Mouse (Mus musculus): ENCODE results near the gene Nat8l.
A peak's percentile ranks its signal among the peaks of the same experiment; 100 is the strongest.
"Not testable (repeated sequence)": the region's sequence is repeated elsewhere in the genome, so short reads cannot be mapped to it uniquely, and the experiment has no call there.

DNA sequence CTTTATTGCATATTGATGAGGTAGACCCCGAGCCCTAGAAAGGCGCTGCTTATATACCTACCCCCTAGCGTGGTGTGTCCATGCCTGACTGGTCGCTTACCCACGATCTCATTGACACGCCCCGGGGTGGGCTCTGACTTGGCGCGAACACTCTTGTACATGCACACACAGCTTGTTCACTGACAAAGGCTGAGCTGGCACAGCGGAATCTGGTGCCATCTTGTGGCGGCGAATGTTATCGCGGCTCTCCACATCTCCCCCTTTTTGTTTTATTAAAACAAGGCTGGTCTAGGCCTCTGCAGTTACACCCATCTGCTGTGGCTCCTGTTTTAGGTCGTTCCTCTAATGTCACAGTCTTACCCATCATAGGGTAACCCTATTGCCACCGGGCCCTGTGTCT is 48.7 kb upstream of the Nat8l start:
- TF ChIP-seq CTCF (IDR thresholded peaks at IDR 0.05; ENCODE audit: control insufficient read depth, insufficient read depth, low read length), result peak; percentile 38; the same call in 1 of the 2 replicates
- TF ChIP-seq POLR2A (IDR thresholded peaks at IDR 0.05; ENCODE audit: borderline replicate concordance, control insufficient read depth, low read depth, low read length), result not testable (repeated sequence)
